Mouse (Mus musculus) heart, adult 2 months (tissue): ENCODE data around the gene Slc44a2. TPM values are rescaled to one million over a fixed set of nuclear protein-coding genes. Genes with fewer than 3 reads are reported as not detected.

Experiments used
- DNase-seq, 2 experiments: peaks; one replicate each; pipeline ENCODE4 v3.0.0; 2021
- H3K27ac ChIP-seq: fragments of 200-600 bp; 2 replicates; pipeline ENCODE4 v1.8.1; 2022
- H3K27me3 ChIP-seq: fragments of 200-500 bp; 2 replicates; pipeline ENCODE4 v1.6.1; 2012; ENCODE audit warnings: mild to moderate bottlenecking, low read length, inconsistent platforms, mixed read lengths; ENCODE audit not compliant: control insufficient read depth, insufficient read depth
- H3K36me3 ChIP-seq: fragments of 200-500 bp; 2 replicates; pipeline ENCODE4 v1.6.1; 2012; ENCODE audit warnings: low read length, inconsistent platforms; ENCODE audit not compliant: control insufficient read depth, insufficient read depth
- H3K4me1 ChIP-seq: fragments of 200-500 bp; 2 replicates; pipeline ENCODE4 v1.6.1; 2011; ENCODE audit warnings: low read length; ENCODE audit not compliant: control insufficient read depth, insufficient read depth
- H3K4me3 ChIP-seq: fragments of 200-600 bp; 2 replicates; pipeline ENCODE4 v1.8.1; 2022
- H3K79me2 ChIP-seq: fragments of 200-500 bp; replicated peaks from 2 replicates; pipeline ENCODE4 v1.6.1; 2012; ENCODE audit warnings: mild to moderate bottlenecking, inconsistent platforms, low read length, moderate library complexity, mixed read lengths; ENCODE audit not compliant: control insufficient read depth, insufficient read depth
- H3K9ac ChIP-seq: fragments of 200-500 bp; 2 replicates; pipeline ENCODE4 v1.6.1; 2012; ENCODE audit warnings: low read depth, mild to moderate bottlenecking, control low read depth, inconsistent platforms, low read length, mixed read lengths
- CTCF ChIP-seq: fragments of 200-600 bp; IDR thresholded peaks from 2 replicates; pipeline ENCODE4 v1.8.1; 2022; ENCODE audit warnings: antibody characterized with exemption, mild to moderate bottlenecking, moderate library complexity
- EP300 ChIP-seq: fragments of 200-500 bp; IDR thresholded peaks from 2 replicates; pipeline ENCODE4 v1.6.1; 2011; ENCODE audit warnings: low read depth, low read length, control low read depth; ENCODE audit not compliant: insufficient read depth
- POLR2A ChIP-seq: fragments of 200-500 bp; IDR thresholded peaks from 2 replicates; pipeline ENCODE4 v1.6.1; 2011; ENCODE audit warnings: mild to moderate bottlenecking, low read depth, low read length, control low read depth; ENCODE audit not compliant: insufficient read depth
- WGBS: fragments of 180-500 bp; shearing (Covaris S2); methylation state at CpG from one replicate; pipeline ENCODE4 v1.1.7; 2018; 5-methylcytosine and 5-hydroxymethylcytosine counted together
- intact Hi-C: fragments of 180-260 bp; cut with DNase I; formaldehyde crosslinking; loops from one replicate; pipeline ENCODE4 v1.15.1; 2025
- polyA plus RNA-seq: library from polyadenylated mRNA; depleted of rRNA; stranded (reverse); fragments of >200 nt; gene quantifications from 2 replicates; pipeline ENCODE4 v1.2.3, GENCODE M21; 2012
- total RNA-seq, 2 experiments: library from RNA; stranded (reverse); gene quantifications; 2 replicates each; pipeline ENCODE4 v1.2.3; 2021

Gene Slc44a2
- total and polyA plus RNA-seq, 3 experiments = 77.0 to 89.5 (median 86.8) TPM

DNA sequence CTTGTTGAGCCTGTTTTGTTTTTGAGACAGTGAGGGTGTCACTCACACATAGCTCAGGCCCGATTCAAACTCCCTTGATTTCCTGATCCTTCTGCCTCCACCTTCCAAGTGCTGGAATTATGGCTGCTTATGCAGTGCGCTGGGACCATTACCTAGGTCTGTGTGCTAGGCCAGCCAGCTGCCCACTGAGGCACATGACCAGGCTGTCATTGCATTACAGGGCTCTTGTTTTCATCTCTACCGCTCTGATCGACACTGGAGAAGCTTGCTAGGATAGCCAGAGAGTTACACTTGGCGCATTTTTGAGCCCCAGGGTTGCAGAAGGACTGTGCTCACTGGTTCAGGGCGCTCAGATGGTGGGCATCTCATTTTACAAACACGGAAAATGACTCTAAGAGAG is 8.8 kb upstream of the Slc44a2 start:
- Histone ChIP-seq H3K4me1 (peaks cover 1% of the 10 kb centered on the region; the same call in 1 of the 2 replicates), H3K36me3 (no peaks in the 10 kb centered on the region), H3K27me3 (no peaks in the 10 kb centered on the region), H3K79me2 (no peaks in the 10 kb centered on the region), H3K4me3 (no peak overlapping the region), H3K27ac (no peak overlapping the region), H3K9ac (no peak overlapping the region)
- no peak for DNase-seq
- TF ChIP-seq POLR2A = no peak
- no peak for TF ChIP-seq EP300
- TF ChIP-seq CTCF = no peak
- 55% methylated on average over 7 of the region's 7 CpGs for WGBS
- intact Hi-C loops = loop anchor here (2.0 to 5.0 kb wide), 3 partner anchors 27 to 156 kb away; no protein-coding TSS in a partner anchor

DNA sequence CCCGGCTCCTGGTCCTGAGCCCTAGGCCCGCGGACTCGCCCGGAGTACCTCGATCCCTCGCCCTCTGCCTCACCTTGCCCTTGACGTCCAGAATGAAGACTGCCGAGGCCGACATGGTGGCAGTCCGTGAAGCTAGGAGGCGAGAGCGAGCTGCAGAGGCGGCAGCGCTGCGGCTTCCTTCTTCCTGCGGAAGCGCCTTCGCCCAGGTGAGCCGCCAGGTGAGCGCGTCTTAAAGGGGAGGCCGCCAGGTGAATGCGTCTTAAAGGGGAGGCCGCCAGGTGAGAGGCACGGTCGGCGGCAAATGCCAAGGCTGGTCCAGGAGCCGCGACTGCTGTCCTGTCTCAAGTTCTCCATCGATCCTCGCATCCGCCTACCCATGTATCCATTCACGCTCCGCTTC is 8.4 kb upstream of the Slc44a2 start, which contains the start of gene Ap1m2:
Gene Ap1m2 (minus strand): TSS at position 204 of the 400 bp plus-strand sequence.
- Histone ChIP-seq H3K4me1 (peaks cover 1% of the 10 kb centered on the region; the same call in 1 of the 2 replicates), H3K27me3 (no peaks in the 10 kb centered on the region), H3K27ac (no peak within 1 kb of the TSS), H3K36me3 (no peaks in the 10 kb centered on the region), H3K79me2 (no peaks in the 10 kb centered on the region), H3K9ac (no peak within 1 kb of the TSS), H3K4me3 (no peak within 1 kb of the TSS)
- no peak for DNase-seq
- TF ChIP-seq CTCF = no peak
- no peak for TF ChIP-seq POLR2A
- no peak for TF ChIP-seq EP300
- 26% methylated on average over 34 of the region's 35 CpGs for WGBS
- intact Hi-C loops = loop anchor here (2.0 to 5.0 kb wide), 3 partner anchors 27 to 155 kb away; no protein-coding TSS in a partner anchor

DNA sequence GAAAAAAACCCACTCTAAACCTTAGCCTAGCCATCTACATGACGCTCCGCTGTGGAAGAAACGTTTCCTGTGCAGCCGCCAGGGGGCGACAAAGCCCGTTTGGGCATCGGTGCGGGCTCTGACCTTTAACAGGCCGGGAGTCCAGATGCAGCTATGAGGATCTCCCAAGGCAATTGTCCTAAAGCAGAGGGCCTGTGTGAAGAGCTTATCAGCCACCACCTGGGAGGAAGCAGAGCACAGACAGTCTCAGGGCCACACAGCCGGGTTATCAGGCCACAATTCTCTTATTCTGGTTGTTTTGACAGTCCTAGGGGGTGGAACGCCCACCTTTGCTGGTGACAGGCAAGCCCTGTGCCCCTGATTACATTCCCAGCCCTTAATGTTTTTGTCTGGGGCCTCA is 7.1 kb upstream of the Slc44a2 start:
- Histone ChIP-seq H3K27ac (no peak overlapping the region), H3K9ac (no peak overlapping the region), H3K79me2 (no peaks in the 10 kb centered on the region), H3K27me3 (no peaks in the 10 kb centered on the region), H3K36me3 (no peaks in the 10 kb centered on the region), H3K4me3 (no peak overlapping the region), H3K4me1 (peaks cover 1% of the 10 kb centered on the region; the same call in 1 of the 2 replicates)
- 9% methylated on average over 11 of the region's 11 CpGs for WGBS
- DNase-seq = peak; percentile 88 to 95
- TF ChIP-seq POLR2A = no peak
- TF ChIP-seq CTCF = peak; percentile 95
- peak; percentile 77; the same call in 1 of the 2 replicates for TF ChIP-seq EP300
- intact Hi-C loops = loop anchor here (1.0 to 5.0 kb wide), 5 partner anchors 25 to 154 kb away; no protein-coding TSS in a partner anchor

DNA sequence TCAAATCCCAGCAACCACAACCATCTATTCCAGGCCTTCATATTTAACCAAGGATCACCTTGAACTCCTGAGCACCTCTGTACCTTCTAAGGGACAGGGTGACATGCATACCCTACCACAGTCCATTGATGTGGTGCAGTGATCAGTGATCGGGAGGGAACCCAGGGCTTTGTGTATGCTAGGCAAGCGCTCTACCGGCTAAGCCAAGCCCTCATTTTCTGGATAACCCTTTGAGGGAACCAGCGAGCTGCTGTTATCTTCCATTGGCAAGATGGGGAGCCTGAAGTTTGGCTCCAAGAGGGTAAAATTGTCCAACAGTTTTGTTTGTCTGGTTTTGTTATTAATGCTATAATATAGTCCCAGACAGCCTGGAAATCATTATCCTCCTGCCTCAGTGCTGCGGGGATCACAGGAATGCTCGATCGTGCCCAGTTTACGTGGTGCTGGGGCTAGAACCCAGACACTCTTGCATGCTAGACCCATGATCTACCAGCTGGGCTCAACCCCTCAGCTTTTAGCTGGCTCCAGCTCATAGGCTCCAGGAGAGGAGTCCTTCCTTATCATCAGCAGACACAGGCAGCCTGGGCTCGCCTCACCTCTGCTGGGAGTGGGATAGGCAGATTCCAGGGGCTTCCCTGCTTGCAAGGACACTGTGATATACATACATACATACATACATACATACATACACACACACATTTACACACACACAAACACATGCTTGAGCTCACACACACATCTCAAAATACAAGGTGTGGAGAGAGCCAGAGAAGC is 5.9 kb upstream of the Slc44a2 start:
- peaks cover 1% of the 10 kb centered on the region; the same call in 1 of the 2 replicates for H3K4me1 ChIP-seq
- no peak overlapping the region for H3K27ac ChIP-seq
- TF ChIP-seq POLR2A (no peak), EP300 (no peak), CTCF (no peak)
- no peak overlapping the region for H3K9ac ChIP-seq
- H3K27me3 ChIP-seq = no peaks in the 10 kb centered on the region
- DNase-seq = no peak
- intact Hi-C loops = loop anchor here (5.0 kb wide), 2 partner anchors 92 to 153 kb away; no protein-coding TSS in a partner anchor
- no peaks in the 10 kb centered on the region for H3K36me3 ChIP-seq
- no peaks in the 10 kb centered on the region for H3K79me2 ChIP-seq
- no peak overlapping the region for H3K4me3 ChIP-seq
- 88% methylated on average over 9 of the region's 9 CpGs for WGBS

DNA sequence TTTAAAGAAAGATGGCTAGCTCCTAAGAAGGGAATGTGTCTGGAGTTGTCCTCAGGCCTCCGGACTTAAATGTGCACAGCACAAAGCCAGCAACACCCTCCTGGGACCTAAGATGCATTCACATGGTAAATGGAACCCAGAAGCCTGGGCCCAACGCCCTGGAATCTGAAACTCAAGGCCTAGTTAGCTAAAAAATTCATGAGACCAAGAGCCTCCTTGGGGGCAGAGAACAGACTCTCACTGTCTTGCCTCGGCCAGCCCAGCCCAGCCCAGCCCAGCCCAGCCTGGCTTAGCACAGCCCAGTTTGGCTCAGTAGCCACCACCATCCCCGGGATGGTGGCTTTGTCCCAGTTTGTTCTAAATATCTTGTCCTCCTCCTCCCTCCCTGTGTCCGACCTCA is 5.1 kb upstream of the Slc44a2 start:
- Histone ChIP-seq H3K4me3 (no peak overlapping the region), H3K9ac (no peak overlapping the region), H3K36me3 (no peaks in the 10 kb centered on the region), H3K27ac (no peak overlapping the region), H3K4me1 (peaks cover 3% of the 10 kb centered on the region), H3K27me3 (no peaks in the 10 kb centered on the region), H3K79me2 (no peaks in the 10 kb centered on the region)
- 60% methylated on average over 5 of the region's 5 CpGs for WGBS
- DNase-seq = no peak
- TF ChIP-seq CTCF (no peak), POLR2A (no peak), EP300 (no peak)
- intact Hi-C loops = no loop called here

DNA sequence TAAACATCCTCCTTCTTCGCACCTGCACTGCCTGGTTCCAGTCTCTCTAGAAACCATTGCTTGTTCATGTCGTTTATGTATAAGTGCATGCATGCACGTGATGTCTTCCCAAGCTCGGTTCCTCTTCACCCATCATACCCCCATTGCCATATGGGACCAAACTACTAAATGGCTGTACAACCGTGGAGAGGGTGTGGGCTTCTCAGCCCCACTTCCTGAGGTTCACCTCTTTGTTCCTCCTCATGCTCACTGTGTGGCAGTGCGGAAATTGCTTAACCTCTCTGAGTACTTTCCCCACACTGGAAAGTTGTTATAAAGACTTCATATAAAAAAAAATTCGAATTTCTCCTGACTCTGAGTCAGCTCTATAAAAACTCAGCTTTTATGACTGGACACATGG is 3.8 kb upstream of the Slc44a2 start:
- DNase-seq = no peak
- Histone ChIP-seq H3K4me1 (peaks cover 3% of the 10 kb centered on the region), H3K79me2 (no peaks in the 10 kb centered on the region), H3K4me3 (no peak overlapping the region), H3K9ac (no peak overlapping the region), H3K27me3 (no peaks in the 10 kb centered on the region), H3K27ac (no peak overlapping the region), H3K36me3 (no peaks in the 10 kb centered on the region)
- intact Hi-C loops = no loop called here
- WGBS = 70% methylated on average over 7 of the region's 7 CpGs
- TF ChIP-seq EP300 (no peak), POLR2A (no peak), CTCF (no peak)
